Mouse (Mus musculus) adrenal gland (tissue): ENCODE measurements at regions not wholly inside any gene's neighbourhood (a gene's known extent, or its start where the extent isn't known, plus 50 kb on each side); places are given as distances from the start of the nearest gene placed in this dataset.

Experiments
- intact Hi-C: fragments of 180-260 bp; cut with DNase I; formaldehyde crosslinking; loops from one replicate; pipeline ENCODE4 v1.15.1; 2025

- intact Hi-C loops = no loop called here
Observed at GRCm38 (mm10) chr6:51743105-51743660, 219.5 kb downstream of the Snx10 start.

GRCm38 (mm10) chr6:51744607-51745006 is 220.9 kb downstream of the Snx10 start:
- intact Hi-C loops = no loop called here

GRCm38 (mm10) chr6:51754239-51754681 is 230.6 kb downstream of the Snx10 start:
- intact Hi-C loops = loop anchor here (10.0 kb wide), 1 partner anchor 159 kb away; no protein-coding TSS in a partner anchor

GRCm38 (mm10) chr6:51757131-51757530 is 233.4 kb downstream of the Snx10 start:
- intact Hi-C loops = loop anchor here (10.0 kb wide), 1 partner anchor 162 kb away; no protein-coding TSS in a partner anchor

- intact Hi-C loops = loop anchor here (10.0 kb wide), 1 partner anchor 163 kb away; no protein-coding TSS in a partner anchor
Observed at GRCm38 (mm10) chr6:51757746-51758145, 234.0 kb downstream of the Snx10 start.

- intact Hi-C loops = loop anchor here (10.0 kb wide), 1 partner anchor 164 kb away; no protein-coding TSS in a partner anchor
Observed at GRCm38 (mm10) chr6:51758781-51759180, 235.1 kb downstream of the Snx10 start.

- intact Hi-C loops = no loop called here
Observed at GRCm38 (mm10) chr6:51760372-51760771, 236.7 kb downstream of the Snx10 start.

- intact Hi-C loops = no loop called here
Observed at GRCm38 (mm10) chr6:51761506-51761905, 237.8 kb downstream of the Snx10 start.

- intact Hi-C loops = no loop called here
Observed at GRCm38 (mm10) chr6:51766482-51766881, 242.8 kb downstream of the Snx10 start.

GRCm38 (mm10) chr6:51767582-51768341 is 244.1 kb downstream of the Snx10 start:
- intact Hi-C loops = no loop called here

GRCm38 (mm10) chr6:51771001-51771400 is 241.3 kb downstream of the Skap2 start:
- intact Hi-C loops = no loop called here

GRCm38 (mm10) chr6:51771424-51771823 is 240.9 kb downstream of the Skap2 start:
- intact Hi-C loops = no loop called here

- intact Hi-C loops = no loop called here
Observed at GRCm38 (mm10) chr6:51774771-51775170, 237.6 kb downstream of the Skap2 start.

GRCm38 (mm10) chr6:51785615-51786014 is 226.7 kb downstream of the Skap2 start:
- intact Hi-C loops = no loop called here

- intact Hi-C loops = no loop called here
Observed at GRCm38 (mm10) chr6:51786836-51787235, 225.5 kb downstream of the Skap2 start.

GRCm38 (mm10) chr6:51788156-51788555 is 224.2 kb downstream of the Skap2 start:
- intact Hi-C loops = no loop called here

GRCm38 (mm10) chr6:51790293-51790692 is 222.1 kb downstream of the Skap2 start:
- intact Hi-C loops = no loop called here

GRCm38 (mm10) chr6:51790693-51791092 is 221.7 kb downstream of the Skap2 start:
- intact Hi-C loops = no loop called here

- intact Hi-C loops = no loop called here
Observed at GRCm38 (mm10) chr6:51795300-51795699, 217.0 kb downstream of the Skap2 start.

- intact Hi-C loops = no loop called here
Observed at GRCm38 (mm10) chr6:51798577-51799240, 213.6 kb downstream of the Skap2 start.

- intact Hi-C loops = no loop called here
Observed at GRCm38 (mm10) chr6:51805656-51806055, 206.7 kb downstream of the Skap2 start.
